Mouse (Mus musculus) adrenal gland, postnatal 25 days (tissue): ENCODE measurements around the gene Cyp2w1. TPM values are rescaled to one million over a fixed set of nuclear protein-coding genes. Genes with fewer than 3 reads are reported as not detected.

ENCODE experiments used
- DNase-seq: peaks from one replicate; pipeline ENCODE4 v3.0.0; 2021; ENCODE audit warnings: mixed read lengths
- total RNA-seq: library from RNA; stranded (reverse); gene quantifications from 2 replicates; pipeline ENCODE4 v1.2.3, GENCODE M21; 2021

The Cyp2w1 gene
- total RNA-seq, 1 experiment from 2014 or later, result not detected

- no peak for DNase-seq
These were observed 12.6 kb downstream of the Cyp2w1 start for GRCm38 (mm10) chr5:139364911-139365571.

- no peak for DNase-seq
These were observed 13.4 kb downstream of the Cyp2w1 start for GRCm38 (mm10) chr5:139365827-139366226.

GRCm38 (mm10) chr5:139366484-139366883, 14.1 kb downstream of the Cyp2w1 start:
- no peak for DNase-seq

- DNase-seq, result no peak
These were observed 15.6 kb downstream of the Cyp2w1 start for GRCm38 (mm10) chr5:139367884-139368458.

GRCm38 (mm10) chr5:139368638-139369320, 16.4 kb downstream of the Cyp2w1 start:
- DNase-seq, result no peak

- no peak for DNase-seq
These were observed 17.9 kb downstream of the Cyp2w1 start for GRCm38 (mm10) chr5:139370336-139370735.

- DNase-seq, result no peak
These were observed 18.7 kb downstream of the Cyp2w1 start for GRCm38 (mm10) chr5:139371118-139371517.

- peak; percentile 93 for DNase-seq
These were observed 19.4 kb downstream of the Cyp2w1 start for GRCm38 (mm10) chr5:139371631-139372401.

- DNase-seq, result no peak
These were observed 20.7 kb downstream of the Cyp2w1 start for GRCm38 (mm10) chr5:139373126-139373525.

- DNase-seq, result no peak
These were observed 21.6 kb downstream of the Cyp2w1 start for GRCm38 (mm10) chr5:139373889-139374444.

GRCm38 (mm10) chr5:139374841-139375240, 22.4 kb downstream of the Cyp2w1 start:
- no peak for DNase-seq

GRCm38 (mm10) chr5:139377468-139378270, 25.3 kb downstream of the Cyp2w1 start, which contains the start of gene Gpr146:
TSS of gene Gpr146 (plus strand) at chr5:139377697.
- peak; percentile 75 for DNase-seq

GRCm38 (mm10) chr5:139378271-139378556, 25.8 kb downstream of the Cyp2w1 start:
- no peak for DNase-seq

- DNase-seq, result peak; percentile 78
These were observed 26.7 kb downstream of the Cyp2w1 start for GRCm38 (mm10) chr5:139378986-139379629.

- DNase-seq, result no peak
These were observed 27.5 kb downstream of the Cyp2w1 start for GRCm38 (mm10) chr5:139379771-139380384.

GRCm38 (mm10) chr5:139380385-139381248, 28.2 kb downstream of the Cyp2w1 start:
- DNase-seq, result peak; percentile 97

GRCm38 (mm10) chr5:139381586-139382513, 29.4 kb downstream of the Cyp2w1 start:
- DNase-seq, result no peak

- DNase-seq, result peak; percentile 40
These were observed 30.3 kb downstream of the Cyp2w1 start for GRCm38 (mm10) chr5:139382760-139383159.
